Mouse (Mus musculus): ENCODE results near the gene Trmo. TPM values are rescaled to one million over a fixed set of nuclear protein-coding genes. Genes with fewer than 3 reads are reported as not detected.

The Trmo gene
- 1.7 and 2.3 TPM in 2 replicates for polyA plus RNA-seq (2012)

GRCm38 (mm10) chr4:46389013-46389611 lies at the start of gene Trmo:
Gene Trmo (minus strand): TSS chr4:46389437.
- TF ChIP-seq GATA1 (IDR thresholded peaks at IDR 0.05; ENCODE audit: low read length), result no peak
- no peak for TF ChIP-seq TAL1 (IDR thresholded peaks at IDR 0.05; ENCODE audit: low read length)
- Histone ChIP-seq H3K27me3 (ENCODE audit: control insufficient read depth) (no peaks in the 10 kb centered on the region), H3K9me3 (ENCODE audit: control insufficient read depth, low read length) (no peaks in the 10 kb centered on the region), H3K36me3 (ENCODE audit: control insufficient read depth) (peaks cover 97% of the 10 kb centered on the region), H3K4me1 (ENCODE audit: control insufficient read depth) (peaks cover 60% of the 10 kb centered on the region), H3K4me3 (replicated peaks) (peak within 1 kb of the TSS; percentile 69)

- peaks cover 89% of the 10 kb centered on the region for H3K4me1 ChIP-seq (ENCODE audit: control insufficient read depth)
- peak overlapping the region; percentile 59 for H3K4me3 ChIP-seq (replicated peaks)
- no peaks in the 10 kb centered on the region for H3K9me3 ChIP-seq (ENCODE audit: control insufficient read depth, low read length)
- peaks cover 7% of the 10 kb centered on the region for H3K36me3 ChIP-seq (ENCODE audit: control insufficient read depth)
- H3K27me3 ChIP-seq (ENCODE audit: control insufficient read depth), result no peaks in the 10 kb centered on the region
- TF ChIP-seq GATA1 (IDR thresholded peaks at IDR 0.05; ENCODE audit: low read length), result peak; percentile 90
- peak; percentile 93 for TF ChIP-seq TAL1 (IDR thresholded peaks at IDR 0.05; ENCODE audit: low read length)
Measured at GRCm38 (mm10) chr4:46432339-46433036, 43.3 kb upstream of the Trmo start.

- TF ChIP-seq TAL1 (IDR thresholded peaks at IDR 0.05; ENCODE audit: low read length), result no peak
- no peak for TF ChIP-seq GATA1 (IDR thresholded peaks at IDR 0.05; ENCODE audit: low read length)
- Histone ChIP-seq H3K4me3 (replicated peaks) (no peak overlapping the region), H3K36me3 (ENCODE audit: control insufficient read depth) (peaks cover 11% of the 10 kb centered on the region), H3K4me1 (ENCODE audit: control insufficient read depth) (peaks cover 76% of the 10 kb centered on the region), H3K27me3 (ENCODE audit: control insufficient read depth) (no peaks in the 10 kb centered on the region), H3K9me3 (ENCODE audit: control insufficient read depth, low read length) (no peaks in the 10 kb centered on the region)
Measured at GRCm38 (mm10) chr4:46428903-46429499, 39.8 kb upstream of the Trmo start.

- Histone ChIP-seq H3K9me3 (ENCODE audit: control insufficient read depth, low read length) (no peaks in the 10 kb centered on the region), H3K4me1 (ENCODE audit: control insufficient read depth) (peaks cover 72% of the 10 kb centered on the region), H3K4me3 (replicated peaks) (no peak overlapping the region), H3K27me3 (ENCODE audit: control insufficient read depth) (no peaks in the 10 kb centered on the region), H3K36me3 (ENCODE audit: control insufficient read depth) (peaks cover 4% of the 10 kb centered on the region)
- no peak for TF ChIP-seq TAL1 (IDR thresholded peaks at IDR 0.05; ENCODE audit: low read length)
- TF ChIP-seq GATA1 (IDR thresholded peaks at IDR 0.05; ENCODE audit: low read length), result no peak
Measured at GRCm38 (mm10) chr4:46422625-46423024, 33.4 kb upstream of the Trmo start.

- TF ChIP-seq GATA1 (IDR thresholded peaks at IDR 0.05; ENCODE audit: low read length) (no peak), TAL1 (IDR thresholded peaks at IDR 0.05; ENCODE audit: low read length) (no peak)
- Histone ChIP-seq H3K36me3 (ENCODE audit: control insufficient read depth) (peaks cover 10% of the 10 kb centered on the region), H3K27me3 (ENCODE audit: control insufficient read depth) (no peaks in the 10 kb centered on the region), H3K4me1 (ENCODE audit: control insufficient read depth) (peaks cover 81% of the 10 kb centered on the region), H3K9me3 (ENCODE audit: control insufficient read depth, low read length) (peaks cover 2% of the 10 kb centered on the region; the same call in 1 of the 2 replicates), H3K4me3 (replicated peaks) (no peak overlapping the region)
Measured at GRCm38 (mm10) chr4:46418851-46419250, 29.6 kb upstream of the Trmo start.

GRCm38 (mm10) chr4:46417491-46417890 lies 28.3 kb upstream of the Trmo start:
- peaks cover 86% of the 10 kb centered on the region for H3K4me1 ChIP-seq (ENCODE audit: control insufficient read depth)
- peaks cover 16% of the 10 kb centered on the region for H3K36me3 ChIP-seq (ENCODE audit: control insufficient read depth)
- peaks cover 2% of the 10 kb centered on the region; the same call in 1 of the 2 replicates for H3K9me3 ChIP-seq (ENCODE audit: control insufficient read depth, low read length)
- no peak overlapping the region for H3K4me3 ChIP-seq (replicated peaks)
- no peaks in the 10 kb centered on the region for H3K27me3 ChIP-seq (ENCODE audit: control insufficient read depth)
- TF ChIP-seq GATA1 (IDR thresholded peaks at IDR 0.05; ENCODE audit: low read length) (no peak), TAL1 (IDR thresholded peaks at IDR 0.05; ENCODE audit: low read length) (no peak)

- Histone ChIP-seq H3K9me3 (ENCODE audit: control insufficient read depth, low read length) (peaks cover 2% of the 10 kb centered on the region; the same call in 1 of the 2 replicates), H3K4me1 (ENCODE audit: control insufficient read depth) (peaks cover 92% of the 10 kb centered on the region), H3K27me3 (ENCODE audit: control insufficient read depth) (no peaks in the 10 kb centered on the region), H3K36me3 (ENCODE audit: control insufficient read depth) (peaks cover 30% of the 10 kb centered on the region), H3K4me3 (replicated peaks) (peak within 1 kb of the TSS; percentile 31)
- TF ChIP-seq GATA1 (IDR thresholded peaks at IDR 0.05; ENCODE audit: low read length), result no peak
- TF ChIP-seq TAL1 (IDR thresholded peaks at IDR 0.05; ENCODE audit: low read length), result no peak
Measured at GRCm38 (mm10) chr4:46413406-46413805, 24.2 kb upstream of the Trmo start, which contains the start of gene Hemgn. Gene Hemgn (minus strand): TSS chr4:46413506.

GRCm38 (mm10) chr4:46412113-46412512 lies 22.9 kb upstream of the Trmo start:
- Histone ChIP-seq H3K9me3 (ENCODE audit: control insufficient read depth, low read length) (peaks cover 2% of the 10 kb centered on the region; the same call in 1 of the 2 replicates), H3K27me3 (ENCODE audit: control insufficient read depth) (no peaks in the 10 kb centered on the region), H3K36me3 (ENCODE audit: control insufficient read depth) (peaks cover 32% of the 10 kb centered on the region), H3K4me3 (replicated peaks) (no peak overlapping the region), H3K4me1 (ENCODE audit: control insufficient read depth) (peaks cover 92% of the 10 kb centered on the region)
- TF ChIP-seq GATA1 (IDR thresholded peaks at IDR 0.05; ENCODE audit: low read length) (no peak), TAL1 (IDR thresholded peaks at IDR 0.05; ENCODE audit: low read length) (no peak)

GRCm38 (mm10) chr4:46411489-46411888 lies 22.3 kb upstream of the Trmo start:
- peaks cover 93% of the 10 kb centered on the region for H3K4me1 ChIP-seq (ENCODE audit: control insufficient read depth)
- peaks cover 35% of the 10 kb centered on the region for H3K36me3 ChIP-seq (ENCODE audit: control insufficient read depth)
- no peaks in the 10 kb centered on the region for H3K27me3 ChIP-seq (ENCODE audit: control insufficient read depth)
- H3K9me3 ChIP-seq (ENCODE audit: control insufficient read depth, low read length), result peaks cover 2% of the 10 kb centered on the region; the same call in 1 of the 2 replicates
- TF ChIP-seq GATA1 (IDR thresholded peaks at IDR 0.05; ENCODE audit: low read length) (no peak), TAL1 (IDR thresholded peaks at IDR 0.05; ENCODE audit: low read length) (no peak)
- H3K4me3 ChIP-seq (replicated peaks), result peak overlapping the region; percentile 58

Data from erythroblast, embryonic 14.5 days (primary cell).